Mouse (Mus musculus) liver (tissue): ENCODE measurements around the gene Trmt10b.

Source experiments
- DNase-seq: peaks from one replicate; pipeline ENCODE4 v3.0.0-alpha.2; 2020; ENCODE audit warnings: mixed read lengths

Gene Trmt10b

DNA sequence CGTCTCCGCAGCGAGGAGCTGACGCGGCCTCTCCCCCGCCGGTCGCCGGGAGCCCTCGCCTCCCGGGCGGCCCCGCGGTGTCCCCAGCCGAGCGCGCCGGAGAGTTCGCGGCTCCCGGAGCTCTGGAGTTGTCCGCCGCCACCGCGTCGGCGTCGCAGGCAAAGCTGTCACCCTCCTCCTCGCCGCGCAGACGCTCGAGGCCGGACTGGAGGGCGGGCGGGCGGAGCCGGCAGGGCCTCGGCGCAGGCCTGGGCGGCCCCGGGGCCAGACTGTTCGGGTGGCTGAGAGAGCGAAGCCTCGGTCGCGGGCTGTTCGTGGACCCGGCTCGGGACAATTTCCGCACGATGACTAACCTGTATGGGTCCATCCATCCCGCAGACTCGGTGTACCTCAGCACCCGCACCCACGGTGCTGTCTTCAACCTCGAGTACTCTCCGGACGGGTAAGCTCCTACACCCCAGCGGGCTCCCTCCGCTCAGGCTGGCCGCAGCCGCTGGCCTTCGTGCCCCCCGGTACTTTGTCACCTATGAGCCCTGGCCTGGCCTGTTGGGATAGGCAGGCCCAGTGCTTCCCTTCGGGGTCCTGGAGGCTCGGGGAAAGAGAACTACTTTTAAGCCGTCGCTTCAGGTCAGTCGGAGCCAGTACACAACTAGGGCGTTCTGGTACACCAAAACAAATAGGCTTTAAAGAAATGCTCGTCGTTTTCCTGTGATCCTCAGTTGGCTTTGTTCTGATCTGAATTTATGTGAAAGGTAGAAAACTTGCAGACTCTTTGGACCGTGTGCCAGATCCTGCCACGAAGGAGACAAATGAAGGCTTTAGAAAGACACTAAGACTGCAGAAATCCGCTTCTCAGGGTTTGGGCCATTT lies 45.6 kb downstream of the Trmt10b start, which contains the start of gene Exosc3:
TSS of gene Exosc3 (minus strand) at position 447 of the 870 bp plus-strand sequence.
- peak; percentile 81 for DNase-seq

DNA sequence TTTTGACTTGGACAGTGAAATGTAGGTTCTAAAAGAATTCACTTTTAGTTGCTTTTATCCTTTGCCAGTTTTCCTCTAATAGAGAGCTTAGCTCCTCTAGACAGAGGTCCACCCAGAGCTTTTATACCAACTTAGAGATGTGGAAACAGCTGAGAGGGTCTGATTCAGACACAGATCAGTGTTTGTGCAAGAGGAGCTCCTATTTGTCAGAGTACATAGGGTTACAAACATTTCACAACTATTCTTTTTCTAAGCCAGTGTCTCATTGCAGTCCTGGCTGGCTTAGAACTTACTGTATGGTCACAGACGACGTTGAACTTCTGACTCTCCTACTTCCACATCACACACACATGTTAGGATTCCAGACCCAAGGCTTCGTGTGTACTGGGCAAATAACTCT lies 59.7 kb downstream of the Trmt10b start:
- no peak for DNase-seq
